Mouse (Mus musculus) testis, adult 2 months (tissue): ENCODE data around the gene Lgr6.

Experiments
- CTCF ChIP-seq: fragments of 200-500 bp; IDR thresholded peaks from 2 replicates; pipeline ENCODE4 v1.5.1; 2012; ENCODE audit warnings: low read depth, mild to moderate bottlenecking, inconsistent platforms, low read length, moderate library complexity; ENCODE audit not compliant: control insufficient read depth, insufficient read depth, insufficient replicate concordance
- POLR2A ChIP-seq: fragments of 200-500 bp; IDR thresholded peaks from 2 replicates; pipeline ENCODE4 v1.6.1; 2012; ENCODE audit warnings: low read depth, mild to moderate bottlenecking, inconsistent platforms, low read length, moderate library complexity; ENCODE audit not compliant: control insufficient read depth

DNA sequence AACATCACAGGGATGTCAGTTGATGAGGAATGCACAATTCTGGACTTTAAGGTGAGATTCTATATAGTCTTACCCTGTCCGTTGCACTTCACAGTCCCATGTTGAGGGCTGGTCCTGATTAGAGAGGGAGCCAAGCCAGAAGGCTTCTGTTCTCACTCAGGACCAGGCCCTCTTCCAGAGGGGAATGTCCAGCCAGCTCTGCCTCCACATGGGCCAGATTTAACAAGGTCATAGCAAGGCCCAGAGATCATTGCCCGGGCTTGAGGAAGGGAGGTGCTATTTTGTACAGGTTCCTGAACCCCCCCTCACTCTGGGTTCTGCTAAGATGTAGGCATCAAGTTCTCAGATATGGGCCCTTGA is 87.4 kb downstream of the Lgr6 start:
- no peak for TF ChIP-seq CTCF
- TF ChIP-seq POLR2A, result no peak
